Mouse (Mus musculus): ENCODE measurements around the gene Tex26.

The Tex26 gene

DNA sequence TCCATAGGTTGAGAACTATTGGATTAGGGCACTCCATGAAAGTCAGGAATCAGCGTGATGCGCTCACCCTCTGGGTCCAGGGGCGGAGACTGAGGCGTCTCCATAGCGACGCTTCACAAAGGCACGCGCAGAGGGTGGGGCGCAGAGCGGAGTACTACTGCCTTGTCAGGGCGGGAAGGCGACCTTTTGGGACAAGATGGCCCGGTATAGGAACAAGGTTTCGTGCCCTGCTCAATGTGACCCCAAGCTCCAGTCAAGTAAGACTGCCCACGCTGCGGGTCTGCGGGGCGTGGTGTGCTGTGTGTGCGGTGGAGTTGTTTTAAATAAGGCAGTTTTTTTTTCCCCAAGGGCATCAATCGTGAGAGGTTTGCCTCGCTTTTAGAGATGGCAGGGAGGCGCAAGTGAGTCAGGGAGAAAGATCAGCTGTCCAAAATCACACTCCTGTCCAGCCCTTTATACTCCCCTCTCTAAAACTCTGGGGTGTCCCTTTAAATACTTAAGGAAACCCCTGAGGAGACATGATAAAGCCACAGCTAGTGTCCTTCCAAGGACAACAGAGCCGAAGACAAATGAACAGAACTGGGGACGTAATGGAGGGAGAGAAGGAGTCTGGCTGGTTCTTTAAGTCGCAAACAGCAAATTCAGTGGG is at the start of gene Tex26:
TSS of gene Tex26 (plus strand) at position 130 of the 649 bp plus-strand sequence.
- DNase-seq (ENCODE audit: low read depth in 1 of 2, low spot score in 2 of 2): no peak

- DNase-seq (ENCODE audit: low read depth in 1 of 2, low spot score in 2 of 2): no peak
These were observed 47.7 kb upstream of the Tex26 start for GRCm38 (mm10) chr5:149391574-149392375.

DNA sequence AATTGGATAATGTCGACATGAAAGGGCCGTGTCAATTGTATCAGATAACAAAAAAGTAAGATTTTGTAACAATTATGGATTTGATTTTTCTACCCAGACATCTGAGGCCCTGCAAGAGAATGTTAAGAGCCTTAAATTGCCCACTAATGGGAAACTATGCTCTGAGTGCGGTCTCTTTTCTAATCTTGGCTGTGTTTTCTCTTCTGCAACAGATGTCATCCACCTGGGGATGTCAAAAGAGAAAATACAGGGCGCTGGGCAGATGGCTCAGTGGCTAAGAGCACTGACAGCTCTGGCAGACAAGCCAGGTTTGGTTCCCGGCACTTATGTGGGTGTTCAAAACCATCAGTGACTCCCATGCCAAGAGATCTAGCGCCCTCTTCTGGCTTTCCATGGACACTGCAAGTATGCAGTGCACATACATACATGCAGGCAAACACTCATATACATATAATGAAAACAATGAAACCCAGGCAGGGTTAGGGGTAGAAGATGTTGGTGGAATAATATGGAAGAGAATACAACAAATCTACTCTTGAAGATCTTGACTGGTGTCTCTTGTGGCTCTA is 47.0 kb upstream of the Tex26 start:
- DNase-seq (ENCODE audit: low read depth in 1 of 2, low spot score in 2 of 2): no peak

- DNase-seq (ENCODE audit: low read depth in 1 of 2, low spot score in 2 of 2): no peak
These were observed 37.9 kb upstream of the Tex26 start for GRCm38 (mm10) chr5:149401446-149401975.

DNA sequence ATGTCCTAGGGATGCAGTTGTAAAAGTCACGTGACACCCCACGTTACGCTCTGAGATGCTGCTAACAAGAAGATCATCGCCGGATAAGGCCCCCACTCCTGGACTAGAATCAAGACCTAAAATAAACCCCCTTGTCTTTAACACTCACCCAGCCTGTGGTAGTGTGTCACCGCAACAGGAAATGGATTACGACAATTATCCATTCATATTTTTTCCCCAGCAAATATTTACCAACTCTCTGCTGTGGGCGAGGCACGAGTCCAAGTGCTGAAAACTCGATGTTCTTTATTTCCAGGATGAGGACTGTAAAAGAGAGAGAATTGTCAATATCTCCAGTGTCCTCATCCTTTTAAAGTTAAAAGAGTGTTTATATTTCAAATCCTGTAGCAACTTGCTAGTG is 37.4 kb upstream of the Tex26 start:
- no peak for DNase-seq (ENCODE audit: low read depth in 1 of 2, low spot score in 2 of 2)

DNA sequence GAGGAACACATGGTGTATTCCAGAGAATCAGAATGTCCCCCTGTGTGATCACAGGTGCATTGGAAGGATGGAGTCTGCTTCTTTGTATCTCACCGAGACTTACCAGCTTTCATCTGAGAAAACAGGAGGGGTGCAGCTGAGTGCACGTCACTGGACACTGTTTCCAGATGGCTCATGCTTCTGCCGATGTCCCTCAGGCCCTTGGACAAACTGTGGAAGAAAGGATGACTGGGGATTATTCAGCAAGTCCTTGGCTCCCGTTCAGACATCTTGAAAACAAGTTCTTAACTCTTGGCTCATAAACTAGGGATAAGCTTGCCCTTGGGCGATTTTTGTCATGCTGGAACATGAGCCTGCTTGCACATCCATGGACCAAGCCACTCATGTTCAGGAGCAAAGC is 36.1 kb upstream of the Tex26 start:
- DNase-seq (ENCODE audit: low read depth in 1 of 2, low spot score in 2 of 2): no peak

GRCm38 (mm10) chr5:149404710-149405109 is 34.8 kb upstream of the Tex26 start:
- no peak for DNase-seq (ENCODE audit: low read depth in 1 of 2, low spot score in 2 of 2)

DNA sequence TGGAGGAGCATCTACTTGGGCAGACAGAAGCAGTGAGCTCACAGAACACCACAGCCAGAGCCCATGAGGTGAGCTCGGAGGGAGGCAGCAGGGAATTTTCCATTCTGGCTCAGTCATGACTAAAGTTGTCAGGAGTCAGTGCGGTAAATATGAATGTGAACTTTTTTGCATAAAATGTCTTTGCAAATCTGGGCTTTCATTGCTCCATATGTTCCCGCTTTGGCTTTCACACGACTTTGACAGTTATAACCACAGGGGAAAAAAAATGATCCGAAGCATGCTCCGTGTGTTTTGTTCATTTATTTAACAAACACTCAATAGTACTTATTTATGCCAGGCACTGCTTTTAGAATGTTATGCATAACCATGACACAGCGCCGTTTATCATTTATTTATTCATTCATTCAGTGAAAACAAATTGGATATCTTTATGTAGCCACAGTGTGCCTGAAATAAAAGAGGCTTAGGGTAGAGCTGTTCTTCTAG is 32.6 kb upstream of the Tex26 start:
- no peak for DNase-seq (ENCODE audit: low read depth in 1 of 2, low spot score in 2 of 2)

GRCm38 (mm10) chr5:149409502-149409901 is 30.0 kb upstream of the Tex26 start:
- no peak for DNase-seq (ENCODE audit: low read depth in 1 of 2, low spot score in 2 of 2)

DNA sequence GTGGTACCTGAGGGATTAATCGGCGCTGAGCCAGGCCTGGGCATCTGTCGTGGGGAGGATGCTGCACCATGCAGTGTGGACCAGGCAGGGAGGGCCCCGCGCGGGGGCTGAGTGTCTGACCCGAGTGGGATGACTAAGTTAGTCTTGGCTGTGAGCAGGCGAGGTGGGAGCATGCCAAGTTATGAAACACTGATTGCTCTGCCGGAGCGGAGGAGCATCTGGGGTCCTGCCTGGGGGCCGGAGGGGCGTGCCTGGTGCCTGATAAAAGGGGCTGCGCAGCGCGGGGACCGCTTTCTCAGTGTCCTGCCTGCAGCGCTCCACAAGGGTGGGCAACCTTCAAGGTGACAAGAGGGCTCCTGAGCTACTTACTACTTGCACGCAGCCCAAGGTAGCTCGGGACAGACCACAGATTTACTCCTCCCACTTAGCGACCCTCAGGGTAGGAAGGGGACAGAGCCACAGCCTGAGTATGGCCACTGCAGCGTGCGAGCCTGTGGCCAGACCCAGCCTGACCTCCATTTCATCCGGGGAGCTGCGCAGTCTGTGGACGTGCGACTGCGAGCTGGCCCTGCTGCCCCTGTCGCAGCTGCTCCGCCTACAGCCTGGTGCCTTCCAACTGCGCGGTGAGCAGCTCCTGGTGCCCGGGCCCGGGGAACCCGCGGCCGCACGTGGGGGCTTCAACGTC is 27.8 kb upstream of the Tex26 start, which contains the start of gene Medag:
TSS of gene Medag (plus strand) at position 241 of the 685 bp plus-strand sequence.
- no peak for DNase-seq (ENCODE audit: low read depth in 1 of 2, low spot score in 2 of 2)

GRCm38 (mm10) chr5:149412194-149412575 is 27.3 kb upstream of the Tex26 start:
- DNase-seq (ENCODE audit: low read depth in 1 of 2, low spot score in 2 of 2): no peak

DNA sequence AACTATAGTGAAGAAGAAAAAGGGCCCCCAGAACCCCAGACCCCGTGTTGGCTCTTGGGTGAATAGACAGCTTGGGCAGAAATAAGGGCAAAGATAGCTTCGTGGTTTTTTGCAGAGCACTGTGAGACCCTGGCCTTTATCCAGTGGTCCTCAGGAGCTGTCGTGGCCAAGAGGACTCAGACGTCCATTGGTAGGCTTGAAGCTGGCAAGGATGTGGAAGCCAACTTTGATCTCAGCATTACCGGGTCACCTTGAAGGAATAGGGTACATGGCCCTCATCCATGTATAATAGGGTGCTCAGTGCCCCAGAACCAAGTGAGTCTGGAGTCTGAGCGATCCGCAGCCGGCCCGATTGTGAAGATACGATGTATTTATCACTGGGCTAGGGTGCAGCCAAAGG is 26.8 kb upstream of the Tex26 start:
- DNase-seq (ENCODE audit: low read depth in 1 of 2, low spot score in 2 of 2): no peak

DNA sequence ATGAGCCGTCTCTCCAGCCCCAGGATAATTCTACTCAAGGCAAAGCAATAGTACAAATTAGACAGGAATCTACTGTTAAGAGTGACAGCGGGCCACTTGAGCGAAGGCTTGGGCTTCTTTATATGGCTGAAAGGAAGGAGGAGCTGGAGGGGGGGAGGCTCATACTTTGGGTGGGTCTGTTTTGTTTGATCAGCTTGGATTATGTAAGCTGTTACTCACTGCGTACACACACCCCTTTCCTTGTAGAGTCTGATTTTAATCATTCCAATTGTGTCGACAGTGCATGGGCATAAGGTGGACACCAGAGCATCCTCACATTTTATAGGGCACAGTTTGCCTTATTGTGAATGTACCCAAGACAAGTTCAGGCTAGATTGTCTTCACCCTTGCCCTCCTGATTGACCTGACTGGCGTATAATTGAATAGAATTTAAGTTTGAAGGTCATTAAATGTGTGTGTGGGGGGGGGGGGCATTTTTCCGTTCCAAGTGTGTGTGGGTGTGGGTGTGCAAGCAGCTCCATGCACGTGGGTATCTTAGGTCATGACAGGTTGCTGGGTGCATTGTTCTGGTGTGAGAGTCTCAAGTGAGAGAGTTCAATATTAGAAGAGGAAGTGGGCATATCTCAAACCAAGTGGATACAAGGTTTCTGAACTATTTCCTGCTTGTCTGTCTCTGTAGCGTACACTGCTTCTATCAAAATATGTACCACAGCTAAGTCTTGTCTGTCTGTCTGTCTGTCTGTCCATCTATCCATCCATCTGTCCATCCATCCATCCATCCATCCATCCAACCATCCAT is 24.9 kb upstream of the Tex26 start:
- DNase-seq (ENCODE audit: low read depth in 1 of 2, low spot score in 2 of 2): no peak

- no peak for DNase-seq (ENCODE audit: low read depth in 1 of 2, low spot score in 2 of 2)
These were observed 22.1 kb upstream of the Tex26 start for GRCm38 (mm10) chr5:149417381-149417780.

GRCm38 (mm10) chr5:149426525-149426924 is 12.9 kb upstream of the Tex26 start:
- DNase-seq (ENCODE audit: low read depth in 1 of 2, low spot score in 2 of 2): no peak

DNA sequence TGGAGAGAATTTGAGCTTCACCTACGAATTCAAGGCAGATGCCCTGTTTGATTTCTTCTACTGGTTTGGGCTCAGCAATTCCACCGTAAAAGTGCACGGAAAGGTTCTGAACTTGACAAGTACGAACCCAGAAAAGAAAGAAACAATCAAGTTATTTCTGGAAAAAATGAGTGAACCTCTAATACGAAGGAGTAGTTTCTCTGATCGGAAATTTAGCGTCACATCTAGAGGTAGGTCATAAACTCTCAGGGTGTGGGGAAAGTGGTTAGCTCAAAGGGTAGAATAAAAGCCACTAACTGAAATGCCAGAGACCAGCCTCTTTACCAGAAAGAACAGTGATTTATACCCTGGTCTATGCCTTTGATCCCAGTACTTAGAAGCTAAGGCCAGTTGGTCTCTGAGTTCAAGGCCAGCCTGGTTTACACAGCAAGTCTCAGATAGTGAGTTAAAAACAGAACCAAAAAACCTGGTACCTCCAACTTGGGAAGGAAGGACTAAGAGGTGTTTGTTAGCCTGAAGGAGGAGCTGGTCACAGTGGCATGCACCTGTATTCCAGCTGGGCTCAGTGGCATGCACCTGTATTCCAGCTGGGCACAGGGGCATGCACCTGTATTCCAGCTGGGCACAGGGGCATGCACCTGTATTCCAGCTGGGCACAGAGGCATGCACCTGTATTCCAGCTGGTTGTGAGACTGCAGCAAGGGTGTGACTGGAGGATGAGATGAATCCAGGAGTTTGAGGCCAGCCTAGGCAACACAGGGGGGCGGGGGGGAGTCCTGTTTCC is 12.0 kb upstream of the Tex26 start:
- no peak for DNase-seq (ENCODE audit: low read depth in 1 of 2, low spot score in 2 of 2)

GRCm38 (mm10) chr5:149428347-149428746 is 11.1 kb upstream of the Tex26 start:
- DNase-seq (ENCODE audit: low read depth in 1 of 2, low spot score in 2 of 2): no peak

DNA sequence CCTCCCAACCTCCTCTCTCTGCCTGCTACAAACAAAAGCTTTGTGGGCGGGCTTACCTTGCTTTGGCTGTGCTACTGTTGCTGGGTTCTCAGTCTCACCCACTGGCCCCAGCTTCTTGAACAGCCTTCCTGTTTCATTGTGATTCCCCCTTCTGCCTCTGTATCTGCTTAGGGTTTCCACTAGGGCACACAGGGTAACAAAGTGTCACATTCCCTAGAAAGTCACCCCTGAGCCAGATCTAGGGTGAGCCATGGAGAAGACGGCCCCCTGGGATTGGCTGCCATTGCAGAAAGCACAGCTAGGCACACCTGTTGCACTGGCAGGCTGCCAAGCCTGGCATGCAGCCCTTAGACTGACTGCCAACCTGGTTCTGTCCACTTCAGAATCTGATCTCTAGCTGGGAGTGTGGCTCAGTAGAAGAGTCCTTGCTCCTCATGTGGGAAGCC is 10.6 kb upstream of the Tex26 start:
- no peak for DNase-seq (ENCODE audit: low read depth in 1 of 2, low spot score in 2 of 2)

- no peak for DNase-seq (ENCODE audit: low read depth in 1 of 2, low spot score in 2 of 2)
These were observed 9.9 kb upstream of the Tex26 start for GRCm38 (mm10) chr5:149429541-149429940.

DNA sequence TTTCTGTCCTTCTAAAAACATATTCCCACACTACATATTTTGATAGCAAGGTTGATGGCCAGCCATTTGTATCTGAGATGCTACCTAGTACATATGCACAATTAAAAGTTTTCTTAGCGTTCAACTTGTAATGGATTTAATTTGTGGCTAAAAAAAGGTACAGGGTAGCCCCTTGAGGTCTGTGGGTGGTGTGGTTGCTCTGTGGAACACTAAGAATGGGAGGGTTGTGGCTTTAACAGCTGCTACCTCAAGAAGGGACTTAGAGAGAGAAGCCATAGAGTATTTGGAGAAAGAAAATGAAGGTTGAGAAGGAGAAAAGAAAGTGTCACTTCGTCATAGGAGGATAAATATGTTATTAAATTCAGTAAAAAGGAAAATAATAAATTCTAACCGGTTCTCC is 8.5 kb upstream of the Tex26 start:
- no peak for DNase-seq (ENCODE audit: low read depth in 1 of 2, low spot score in 2 of 2)
